Mouse (Mus musculus) heart, postnatal 14 days (tissue): ENCODE measurements around the gene 1110008L16Rik. TPM values are rescaled to one million over a fixed set of nuclear protein-coding genes. Genes with fewer than 3 reads are reported as not detected.
A peak's percentile ranks its signal among the peaks of the same experiment; 100 is the strongest.
"Not testable (repeated sequence)": the region's sequence is repeated elsewhere in the genome, so short reads cannot be mapped to it uniquely, and the experiment has no call there.

ENCODE experiments used
- DNase-seq, 2 experiments: peaks; one replicate each; pipeline ENCODE4 v3.0.0; 2021 to 2022
- intact Hi-C: fragments of 180-260 bp; cut with DNase I; formaldehyde crosslinking; loops from one replicate; pipeline ENCODE4 v1.15.1; 2025
- total RNA-seq, 2 experiments: library from RNA; stranded (reverse); gene quantifications; 2 replicates each; pipeline ENCODE4 v1.2.3; 2021

The 1110008L16Rik gene
- total RNA-seq, 2 experiments from 2014 or later, result 8.2 to 9.2 TPM

- intact Hi-C loops, result no loop called here
- peak; percentile 42 to 57 for DNase-seq
These were observed 89.1 kb downstream of the 1110008L16Rik start for GRCm38 (mm10) chr12:55388478-55388877.

DNA sequence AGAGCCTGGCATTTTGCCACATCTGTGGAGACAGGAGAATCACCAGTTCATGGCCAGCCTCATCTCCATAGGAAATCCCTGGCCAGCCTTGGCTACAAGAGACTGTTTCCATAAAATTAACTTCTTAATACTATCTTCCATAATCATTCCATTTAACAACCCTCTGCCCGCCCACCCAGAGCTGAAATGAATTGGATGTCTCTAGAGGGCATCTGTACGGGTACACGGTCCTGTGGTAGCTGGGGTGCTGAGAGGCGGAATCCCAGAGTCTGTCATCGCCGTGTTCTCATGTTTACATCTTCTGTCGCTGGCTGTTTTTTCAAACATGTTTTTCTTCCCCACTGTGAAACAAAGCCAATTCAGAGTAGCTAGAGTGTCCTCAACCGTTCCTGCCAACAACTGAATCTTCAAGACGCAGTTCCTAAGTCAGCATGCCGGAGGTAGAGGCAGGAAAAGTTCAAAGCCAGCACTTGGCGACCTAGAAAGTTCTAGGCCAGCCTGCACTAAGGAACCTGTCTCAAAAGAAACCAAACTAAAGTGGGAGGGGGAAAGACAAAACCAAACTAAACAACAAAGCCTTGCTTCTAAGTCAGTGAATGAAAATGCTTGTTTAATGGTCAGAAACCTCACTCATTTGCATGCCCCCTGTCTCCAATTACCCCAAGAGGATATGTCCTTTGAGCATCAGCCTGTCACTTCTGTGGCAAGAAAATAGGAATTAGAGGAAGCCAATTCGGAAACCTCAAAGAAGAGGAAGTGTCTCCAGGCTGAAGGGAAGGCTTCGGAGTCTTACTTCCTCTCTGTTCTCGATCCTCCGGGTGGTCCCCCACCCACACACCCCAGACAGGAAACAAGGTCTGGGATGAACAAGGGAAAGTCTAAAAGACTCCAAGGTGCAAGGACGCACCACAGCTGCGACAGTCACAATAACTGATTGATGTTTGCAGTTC is 90.0 kb downstream of the 1110008L16Rik start:
- DNase-seq, result peak; percentile 22 to 23
- intact Hi-C loops, result no loop called here

GRCm38 (mm10) chr12:55392120-55392519 is 92.7 kb downstream of the 1110008L16Rik start:
- DNase-seq, result no peak
- intact Hi-C loops, result no loop called here

DNA sequence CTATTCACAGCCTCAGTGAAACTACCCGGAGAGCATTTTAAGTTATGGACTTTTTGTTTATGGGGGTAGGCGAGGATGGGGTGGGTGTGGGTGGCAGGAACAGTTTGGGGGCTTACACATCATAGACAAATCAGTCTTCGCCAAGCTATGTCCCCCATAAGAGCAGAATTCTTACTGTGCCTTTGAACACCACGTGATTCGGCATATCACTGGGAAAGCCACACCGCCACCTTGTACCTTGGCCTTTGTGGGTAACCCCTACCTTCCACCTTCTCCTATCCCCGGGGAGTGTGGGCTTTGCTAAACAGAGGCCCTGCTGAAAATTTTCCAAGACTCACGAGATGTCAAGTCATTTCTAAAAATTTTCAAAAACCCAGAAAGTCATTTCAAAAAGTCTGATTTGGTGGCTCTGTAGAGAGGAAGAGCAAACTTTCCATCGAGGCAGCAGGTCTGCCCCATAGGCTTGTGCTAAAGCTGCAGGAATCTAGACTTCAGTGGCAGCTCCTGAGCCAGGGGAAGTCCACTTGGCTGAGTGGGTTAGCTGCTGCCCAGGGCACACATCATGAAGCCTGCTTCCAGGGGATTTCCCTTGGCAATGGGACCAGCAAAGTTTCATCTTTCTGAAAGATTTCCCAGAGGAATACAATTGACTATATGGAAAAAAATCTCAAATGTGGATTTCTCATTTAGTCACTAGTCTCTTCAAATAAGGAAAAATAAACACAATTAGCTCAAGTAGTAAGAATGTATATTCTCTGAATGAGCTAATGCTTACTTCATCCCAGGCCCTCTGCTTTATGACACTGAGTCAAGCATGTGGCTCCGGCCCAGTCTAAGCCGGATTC is 93.6 kb downstream of the 1110008L16Rik start:
- DNase-seq, result no peak
- intact Hi-C loops, result no loop called here

DNA sequence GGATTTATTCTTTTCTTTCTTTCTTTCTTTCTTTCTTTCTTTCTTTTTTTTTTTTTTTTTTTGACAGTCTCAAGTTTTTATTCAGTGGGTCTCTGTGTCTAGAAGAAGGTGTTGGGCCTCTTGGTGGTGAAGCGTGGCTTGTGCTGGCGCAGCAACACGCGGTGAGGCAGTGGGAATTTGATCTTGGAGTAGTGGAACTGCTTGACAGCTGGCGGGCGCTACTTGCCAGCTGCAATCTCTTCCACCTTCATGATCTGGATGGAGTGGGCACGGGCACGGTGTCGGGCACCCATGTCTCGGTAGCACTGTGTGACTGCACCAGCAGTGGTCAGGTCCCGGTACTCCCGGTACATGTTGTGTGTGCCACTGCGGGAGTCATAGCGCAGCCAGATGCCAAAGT is 96.2 kb downstream of the 1110008L16Rik start:
- intact Hi-C loops, result loop anchor here (5.0 kb wide), 1 partner anchor 47 kb away; no protein-coding TSS in a partner anchor
- DNase-seq, result not testable (repeated sequence)

- intact Hi-C loops, result loop anchor here (5.0 kb wide), 1 partner anchor 46 kb away; no protein-coding TSS in a partner anchor
- DNase-seq, result no peak
These were observed 97.2 kb downstream of the 1110008L16Rik start for GRCm38 (mm10) chr12:55396536-55396935.

DNA sequence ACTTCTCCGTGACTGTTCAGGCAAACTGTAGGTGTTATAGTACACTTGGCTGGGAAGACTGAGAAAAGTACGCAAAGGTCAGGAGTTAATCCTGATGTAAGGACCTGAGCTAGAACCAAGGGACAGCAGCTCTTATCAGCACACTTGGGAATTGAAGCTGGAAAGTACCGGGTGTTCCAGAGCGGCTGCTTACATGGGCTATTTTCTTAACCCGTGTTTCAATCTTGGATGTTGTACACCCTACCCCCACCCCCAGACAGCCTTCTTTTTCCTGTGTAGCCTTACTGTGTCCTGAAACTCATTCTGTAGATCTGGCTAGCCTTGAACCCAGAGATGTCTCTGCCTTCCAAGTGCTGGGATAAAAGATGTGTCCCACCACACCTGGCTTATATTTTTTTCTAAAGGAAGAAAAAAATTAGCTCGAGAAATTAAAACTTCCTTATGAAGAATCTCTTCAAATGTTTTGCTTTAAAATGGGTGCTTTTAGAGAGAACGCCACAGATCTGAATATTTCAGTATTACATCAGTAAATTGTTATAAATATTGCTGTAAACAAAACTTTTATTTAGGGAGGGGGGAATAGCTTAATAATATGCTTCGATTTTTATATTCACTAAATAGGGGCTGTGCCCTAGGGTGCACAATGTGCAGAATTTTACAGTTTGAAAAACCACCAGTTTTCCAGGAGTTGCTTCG is 98.3 kb downstream of the 1110008L16Rik start:
- DNase-seq, result peak in 1 of 2 experiments; percentile 30
- intact Hi-C loops, result loop anchor here (1.0 to 5.0 kb wide), 3 partner anchors 45 to 98 kb away; partner anchors contain the start of gene Nfkbia

DNA sequence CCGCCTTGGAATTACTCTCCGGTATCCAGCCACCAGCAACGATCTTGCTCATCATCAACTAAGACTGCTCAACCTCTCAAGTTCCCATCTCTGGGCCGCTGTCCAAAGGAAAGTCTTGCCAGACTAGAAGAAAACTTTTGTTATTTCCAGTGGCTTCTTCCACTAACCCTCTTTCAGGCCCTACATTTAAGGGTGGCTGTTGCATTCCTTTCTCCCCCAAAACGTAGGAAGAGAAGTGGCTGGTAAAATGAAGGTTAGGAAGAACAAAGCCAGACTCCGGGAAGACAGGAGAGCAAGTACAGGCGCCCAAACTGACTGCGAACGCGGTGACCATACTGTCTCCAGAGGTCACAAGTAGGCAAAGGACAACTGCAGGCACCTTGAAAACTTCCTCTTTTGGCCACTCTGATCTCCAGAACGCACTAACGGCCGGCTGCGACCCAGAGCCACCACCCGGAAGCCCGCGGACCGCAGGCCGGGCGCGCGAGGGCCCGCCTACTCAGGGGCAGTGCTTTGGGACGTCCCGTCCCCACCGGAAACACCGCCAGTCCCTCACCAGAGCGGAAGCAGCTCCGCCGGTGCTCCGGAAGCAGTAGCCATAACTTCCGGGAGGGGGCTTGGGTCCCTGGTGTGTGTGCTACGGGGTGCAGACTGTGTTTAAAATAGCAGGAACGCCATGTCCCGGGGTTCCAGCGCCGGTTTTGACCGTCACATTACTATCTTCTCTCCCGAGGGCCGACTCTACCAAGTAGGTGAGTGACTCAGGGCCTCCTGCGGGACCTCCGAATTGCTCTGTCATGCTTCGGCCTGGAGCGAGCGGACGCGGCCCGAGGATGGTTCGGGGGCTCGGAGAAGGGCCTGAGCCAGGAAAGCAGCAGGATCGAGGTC is 99.1 kb downstream of the 1110008L16Rik start:
- intact Hi-C loops, result loop anchor here (1.0 to 5.0 kb wide), 2 partner anchors 44 to 94 kb away; partner anchors contain the start of gene Nfkbia
- peak; percentile 92 to 93 for DNase-seq

- intact Hi-C loops, result loop anchor here (5.0 kb wide), 1 partner anchor 43 kb away; no protein-coding TSS in a partner anchor
- DNase-seq, result no peak
These were observed 99.8 kb downstream of the 1110008L16Rik start for GRCm38 (mm10) chr12:55399128-55399677.

DNA sequence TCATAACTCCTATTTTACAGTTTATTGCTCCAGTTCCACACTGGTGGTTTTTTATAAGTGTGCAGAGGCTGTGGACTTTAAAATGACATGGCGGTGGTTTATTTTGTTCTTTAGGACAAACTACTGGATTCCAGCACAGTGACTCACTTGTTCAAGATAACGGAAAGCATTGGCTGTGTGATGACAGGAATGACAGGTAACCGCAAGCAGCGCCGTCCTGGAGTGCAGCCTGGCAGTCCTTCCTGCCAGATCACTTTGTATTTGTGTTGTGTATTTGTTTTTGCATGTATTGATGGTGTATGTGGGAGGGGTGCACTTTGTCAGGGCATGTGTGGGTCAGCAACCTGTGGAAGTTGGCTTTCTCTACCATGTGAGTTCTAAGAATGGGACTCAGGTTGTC is 108.5 kb downstream of the 1110008L16Rik start:
- DNase-seq, result no peak
- intact Hi-C loops, result no loop called here

GRCm38 (mm10) chr12:55415255-55415654 is 115.9 kb downstream of the 1110008L16Rik start:
- intact Hi-C loops, result no loop called here
- DNase-seq, result no peak

- intact Hi-C loops, result no loop called here
- DNase-seq, result no peak
These were observed 116.4 kb downstream of the 1110008L16Rik start for GRCm38 (mm10) chr12:55415762-55416161.

DNA sequence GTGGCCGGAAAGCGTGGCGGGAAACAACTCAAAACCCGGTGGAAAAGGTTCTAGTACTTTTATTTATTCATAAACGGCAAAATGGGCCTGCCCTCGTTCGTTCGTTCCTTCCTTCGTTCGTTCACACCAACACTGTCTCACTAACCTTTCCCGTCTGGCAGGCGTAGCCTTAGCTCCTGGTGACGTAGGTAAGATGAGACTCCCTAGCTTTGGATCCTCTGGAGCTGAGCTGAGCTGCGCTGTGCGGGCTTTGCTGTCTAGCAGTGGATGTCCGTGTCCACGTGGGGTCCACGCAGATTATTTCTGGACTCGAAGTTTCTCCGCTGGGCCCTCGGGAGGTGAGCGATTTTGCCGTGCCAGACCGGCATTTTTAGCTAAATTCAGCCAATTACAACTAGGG is 120.8 kb downstream of the 1110008L16Rik start:
- intact Hi-C loops, result no loop called here
- DNase-seq, result no peak

DNA sequence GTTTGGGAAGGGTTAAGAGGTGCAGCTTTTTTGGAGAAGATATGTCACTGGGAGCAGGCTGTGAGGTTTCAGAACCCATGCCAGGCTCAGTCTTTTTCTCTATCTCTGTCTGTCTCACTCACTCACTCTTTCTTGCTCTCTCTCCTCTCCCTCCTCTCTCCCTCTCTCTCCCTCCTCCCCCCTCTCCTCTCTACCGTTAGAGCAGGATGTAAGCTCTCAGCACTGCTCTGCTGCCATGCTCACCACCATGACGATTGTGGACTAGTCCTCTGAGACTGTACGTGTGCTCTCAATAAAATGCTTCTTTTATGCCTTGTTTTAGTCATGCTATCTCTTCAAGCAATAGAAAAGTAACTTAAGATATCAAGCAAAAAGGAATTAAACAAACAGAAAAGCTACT is 122.7 kb downstream of the 1110008L16Rik start:
- DNase-seq, result no peak
- intact Hi-C loops, result no loop called here

DNA sequence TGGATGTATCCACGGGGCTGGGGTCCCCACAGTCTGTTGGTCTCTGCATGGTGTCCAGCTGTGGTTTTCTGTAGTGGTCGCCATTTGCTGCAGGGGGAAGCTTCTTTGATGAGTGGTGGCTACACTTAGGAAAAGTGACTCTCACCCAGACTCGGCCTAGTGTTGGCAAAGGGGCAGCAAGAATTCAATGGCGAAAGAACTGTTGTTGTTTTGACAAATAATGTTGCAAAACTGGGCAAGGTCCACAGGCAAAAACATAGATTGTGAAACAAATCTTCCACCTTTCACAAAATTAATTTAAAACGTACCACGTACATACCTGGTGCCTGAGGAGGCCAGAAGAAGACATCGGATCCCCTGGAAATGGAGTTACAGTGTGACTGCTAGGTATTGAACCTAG is 126.9 kb downstream of the 1110008L16Rik start:
- DNase-seq, result no peak
- intact Hi-C loops, result no loop called here

GRCm38 (mm10) chr12:55429201-55429600 is 129.8 kb downstream of the 1110008L16Rik start:
- no peak for DNase-seq
- intact Hi-C loops, result no loop called here

DNA sequence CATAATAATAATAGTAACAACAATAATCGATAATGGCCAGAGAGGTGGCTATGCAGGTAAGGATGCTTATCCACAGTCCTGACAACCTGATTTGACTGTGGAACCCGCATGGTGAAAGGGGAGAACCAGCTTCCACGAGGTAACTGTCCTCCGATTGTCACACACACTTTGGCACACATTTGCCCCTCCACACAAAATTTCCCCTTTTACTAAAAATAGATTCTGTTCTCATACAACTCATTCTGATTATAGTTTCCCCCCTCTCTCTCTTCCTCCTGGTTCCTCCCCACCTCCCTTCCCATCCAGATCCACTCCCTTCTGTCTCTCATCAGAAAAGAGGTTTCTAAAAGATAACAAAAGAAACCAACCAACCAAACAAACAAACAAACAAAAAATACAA is 130.6 kb downstream of the 1110008L16Rik start:
- DNase-seq, result no peak
- intact Hi-C loops, result loop anchor here (5.0 kb wide), 1 partner anchor 63 kb away; no protein-coding TSS in a partner anchor
